Mouse (Mus musculus) kidney, adult 2 months (tissue): Measurements from ENCODE around the gene Trio.

Source experiments
- CTCF ChIP-seq: fragments of 200-500 bp; conservative IDR thresholded peaks from 2 replicates; pipeline ENCODE4 v1.5.1; 2011; ENCODE audit warnings: low read depth, mild to moderate bottlenecking, control low read depth, low read length, moderate library complexity, mixed read lengths; ENCODE audit not compliant: insufficient read depth, insufficient read length
- POLR2A ChIP-seq: fragments of 200-500 bp; IDR thresholded peaks from one replicate; pipeline ENCODE4 v1.6.1; 2011; ENCODE audit warnings: low read depth, low read length, control low read depth

DNA sequence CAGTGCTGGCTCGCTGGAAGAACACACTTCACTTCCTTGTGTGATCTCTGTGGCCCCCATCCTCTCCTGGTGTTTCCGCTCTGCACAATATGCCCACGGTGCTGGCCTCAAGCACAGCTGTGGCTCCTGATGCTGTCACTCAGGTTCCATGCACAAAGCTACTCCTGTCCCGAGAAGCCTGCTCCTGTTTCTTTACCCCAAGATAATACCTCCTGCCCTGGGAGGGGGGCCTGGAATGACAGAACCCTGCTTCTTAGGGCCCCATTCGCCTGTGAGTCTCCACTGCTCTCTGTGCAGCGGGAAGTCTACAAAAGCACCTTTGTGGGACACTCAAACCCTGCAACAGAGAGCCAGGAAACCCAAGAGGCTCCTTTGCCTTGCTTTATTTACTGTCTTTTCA, 232.4 kb downstream of the Trio start:
- TF ChIP-seq POLR2A = no peak
- no peak for TF ChIP-seq CTCF
